Mouse (Mus musculus) heart, adult 9 months (tissue): ENCODE measurements around the gene Map3k4.

Experiments
- DNase-seq, 2 experiments: peaks; one replicate each; pipeline ENCODE4 v3.0.0; 2022; ENCODE audit warnings: low spot score in 2 of 2

Map3k4 gene

GRCm38 (mm10) chr17:12184283-12184682 is 134.3 kb downstream of the Map3k4 start:
- DNase-seq, result no peak

- DNase-seq, result no peak
These were observed 135.7 kb downstream of the Map3k4 start for GRCm38 (mm10) chr17:12182702-12183485.

GRCm38 (mm10) chr17:12179766-12180165 is 138.8 kb downstream of the Map3k4 start:
- no peak for DNase-seq

GRCm38 (mm10) chr17:12179339-12179738 is 139.3 kb downstream of the Map3k4 start:
- no peak for DNase-seq
